Mouse (Mus musculus) adrenal gland, adult (tissue): ENCODE results near the gene Pax8.

Experiments
- DNase-seq, 2 experiments: peaks; one replicate each; pipeline ENCODE4 v3.0.0; 2022 to 2023; ENCODE audit warnings: low spot score in 1 of 2; ENCODE audit not compliant: inconsistent age in 2 of 2

Pax8 gene

DNA sequence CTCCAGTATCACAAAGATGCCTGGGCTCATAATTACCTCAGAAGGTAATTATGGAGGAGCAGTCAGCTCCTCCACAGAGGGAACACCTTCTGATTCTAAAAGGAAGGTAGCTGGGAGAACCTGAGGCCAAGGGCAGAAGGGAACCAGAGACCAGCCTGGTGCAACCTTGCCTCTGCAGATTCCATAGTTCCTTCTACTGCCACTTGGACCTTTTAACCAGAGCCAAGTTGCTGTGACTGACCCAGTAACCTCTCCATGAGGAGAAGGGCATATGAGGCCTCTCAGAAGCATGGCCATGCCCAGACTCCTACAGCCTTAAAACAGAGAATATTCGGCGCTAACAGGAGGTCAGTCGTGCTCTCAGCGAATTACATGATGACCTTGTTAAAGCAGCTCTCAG, 57.8 kb downstream of the Pax8 start:
- DNase-seq: no peak

DNA sequence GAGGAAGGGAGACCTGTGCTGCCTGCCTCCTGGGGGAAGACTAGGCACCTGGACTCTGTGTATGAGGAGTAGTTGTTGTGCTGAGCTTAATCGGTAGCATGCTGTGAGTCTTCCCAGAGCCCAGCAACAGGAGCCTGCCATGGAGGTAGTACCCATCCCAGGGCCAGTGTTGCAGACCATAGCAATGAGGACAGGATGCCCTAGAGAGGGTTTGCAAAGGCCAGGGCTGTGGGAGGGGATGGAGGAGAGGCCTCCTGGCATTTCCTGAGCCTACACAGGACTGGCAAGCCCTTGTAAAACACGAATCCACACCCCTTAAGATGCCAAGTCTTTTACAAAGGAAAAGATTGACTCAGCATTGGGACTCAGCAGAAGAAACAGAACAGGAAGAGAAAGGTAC, 58.3 kb downstream of the Pax8 start:
- DNase-seq: no peak

GRCm38 (mm10) chr2:24416668-24417067, 58.7 kb downstream of the Pax8 start:
- DNase-seq: no peak

- DNase-seq: no peak
These were observed 61.7 kb downstream of the Pax8 start for GRCm38 (mm10) chr2:24413677-24414076.

- no peak for DNase-seq
These were observed 62.2 kb downstream of the Pax8 start for GRCm38 (mm10) chr2:24413172-24413571.

GRCm38 (mm10) chr2:24409166-24409565, 66.2 kb downstream of the Pax8 start:
- peak; percentile 62 to 89 for DNase-seq

DNA sequence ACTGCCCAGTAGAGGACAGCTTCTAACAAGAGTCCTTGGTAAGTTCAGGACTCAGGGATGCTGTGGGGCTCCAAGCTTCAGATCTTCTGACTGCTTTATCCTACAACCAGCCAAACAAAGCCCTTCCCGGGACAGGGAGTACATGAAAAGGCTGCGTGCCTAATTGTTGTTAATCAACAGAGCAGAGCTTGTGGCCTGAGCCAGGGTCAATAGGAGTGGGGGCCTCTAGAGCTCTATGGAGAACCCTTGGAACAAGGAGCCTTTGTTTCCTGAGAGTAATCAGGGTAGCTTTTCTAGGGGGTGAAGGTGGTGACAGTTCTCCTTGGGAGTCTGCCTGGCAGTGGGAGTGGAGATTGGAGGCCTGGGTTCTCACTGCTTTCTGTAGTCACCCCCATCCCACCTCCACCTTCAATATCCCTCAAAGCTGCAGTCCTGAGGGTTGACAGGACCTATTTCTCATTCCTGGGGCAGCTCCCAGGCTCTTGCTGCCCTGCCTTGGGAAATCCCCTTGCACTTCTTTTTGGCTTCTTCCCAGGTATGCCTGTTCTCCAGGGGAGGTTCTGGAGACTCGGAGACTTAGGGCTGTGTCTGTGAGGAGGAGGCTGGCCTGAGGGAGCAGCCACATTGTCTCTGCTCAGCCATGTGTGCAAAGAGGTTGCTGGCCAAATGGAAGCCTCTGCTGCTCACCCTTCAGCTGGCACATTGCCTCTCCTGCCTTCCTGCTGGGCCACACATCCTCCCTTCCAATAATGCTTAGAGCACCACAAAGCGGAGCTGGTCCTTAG, 67.5 kb downstream of the Pax8 start:
- DNase-seq: no peak

GRCm38 (mm10) chr2:24405345-24406012, 69.9 kb downstream of the Pax8 start:
- peak; percentile 65 to 87 for DNase-seq

GRCm38 (mm10) chr2:24400711-24401110, 74.7 kb downstream of the Pax8 start:
- DNase-seq: no peak

DNA sequence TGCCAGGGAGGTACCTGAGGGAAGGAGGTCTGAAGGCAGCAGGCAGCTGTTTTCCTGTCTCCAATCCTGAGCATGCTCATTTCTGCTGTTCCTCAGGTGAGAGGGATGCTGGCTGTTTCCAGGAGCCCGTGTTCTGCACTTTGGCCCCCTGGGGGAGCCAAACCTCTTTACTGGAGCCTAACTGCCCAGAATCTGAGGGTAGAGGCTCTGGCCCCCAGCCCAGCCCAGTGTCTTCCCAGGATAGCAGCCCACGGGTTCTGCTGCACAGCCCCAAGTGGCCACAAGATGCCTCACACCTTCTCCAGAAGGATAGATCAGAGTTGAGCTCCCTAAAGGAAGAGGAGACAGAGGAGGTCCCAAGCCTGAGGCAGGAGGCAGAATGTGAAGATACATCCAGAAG, 78.3 kb downstream of the Pax8 start:
- DNase-seq: no peak

- no peak for DNase-seq
These were observed 82.1 kb downstream of the Pax8 start for GRCm38 (mm10) chr2:24393251-24393650.

DNA sequence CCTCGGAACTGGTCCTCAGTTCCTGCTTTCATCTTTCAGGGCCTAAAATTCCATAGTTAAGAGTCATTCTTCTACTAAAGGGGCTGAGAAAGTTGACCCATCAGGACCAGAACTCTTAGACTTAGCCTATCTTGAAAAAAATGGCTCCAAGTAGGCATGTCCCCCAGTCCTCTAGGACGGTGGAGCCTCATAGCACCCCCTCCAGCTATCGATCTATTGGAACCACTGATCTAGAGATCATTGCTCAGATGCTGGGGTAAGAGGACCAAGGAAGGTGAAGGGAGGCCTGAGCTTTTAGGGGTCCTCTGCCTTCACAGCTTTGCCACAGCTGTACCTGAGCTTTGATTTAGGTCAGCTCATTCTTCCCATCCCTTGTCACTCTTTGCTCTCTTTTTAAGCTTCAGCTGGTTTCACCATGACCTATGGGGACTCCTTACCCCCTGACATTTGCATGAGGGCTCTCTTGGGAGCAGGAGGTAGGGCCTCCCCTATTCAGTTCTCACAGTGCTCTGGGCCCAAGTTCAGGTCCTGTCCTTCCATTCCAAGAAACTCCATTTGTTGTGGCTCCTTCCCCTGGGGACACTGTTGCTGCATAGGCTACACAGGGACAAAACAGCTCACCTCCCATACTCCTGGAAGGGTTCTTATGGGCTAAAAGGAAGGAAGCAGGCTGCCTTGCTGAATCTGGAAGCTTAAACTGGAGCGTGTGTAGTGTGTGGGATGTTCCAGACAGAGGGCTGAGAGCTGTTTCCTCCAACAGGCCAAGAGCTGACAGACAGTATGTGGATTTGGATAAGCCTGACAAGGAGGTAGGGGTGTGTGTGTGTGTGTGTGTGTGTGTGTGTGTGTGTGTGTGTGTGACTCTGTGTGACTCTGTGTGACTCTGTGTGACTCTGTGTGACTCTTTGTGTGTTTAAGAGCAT, 87.8 kb downstream of the Pax8 start:
- no peak for DNase-seq

GRCm38 (mm10) chr2:24386964-24387320, 88.5 kb downstream of the Pax8 start:
- DNase-seq: no peak

- DNase-seq: peak in 1 of 2 experiments; percentile 11
These were observed 89.0 kb downstream of the Pax8 start for GRCm38 (mm10) chr2:24386158-24386963.

DNA sequence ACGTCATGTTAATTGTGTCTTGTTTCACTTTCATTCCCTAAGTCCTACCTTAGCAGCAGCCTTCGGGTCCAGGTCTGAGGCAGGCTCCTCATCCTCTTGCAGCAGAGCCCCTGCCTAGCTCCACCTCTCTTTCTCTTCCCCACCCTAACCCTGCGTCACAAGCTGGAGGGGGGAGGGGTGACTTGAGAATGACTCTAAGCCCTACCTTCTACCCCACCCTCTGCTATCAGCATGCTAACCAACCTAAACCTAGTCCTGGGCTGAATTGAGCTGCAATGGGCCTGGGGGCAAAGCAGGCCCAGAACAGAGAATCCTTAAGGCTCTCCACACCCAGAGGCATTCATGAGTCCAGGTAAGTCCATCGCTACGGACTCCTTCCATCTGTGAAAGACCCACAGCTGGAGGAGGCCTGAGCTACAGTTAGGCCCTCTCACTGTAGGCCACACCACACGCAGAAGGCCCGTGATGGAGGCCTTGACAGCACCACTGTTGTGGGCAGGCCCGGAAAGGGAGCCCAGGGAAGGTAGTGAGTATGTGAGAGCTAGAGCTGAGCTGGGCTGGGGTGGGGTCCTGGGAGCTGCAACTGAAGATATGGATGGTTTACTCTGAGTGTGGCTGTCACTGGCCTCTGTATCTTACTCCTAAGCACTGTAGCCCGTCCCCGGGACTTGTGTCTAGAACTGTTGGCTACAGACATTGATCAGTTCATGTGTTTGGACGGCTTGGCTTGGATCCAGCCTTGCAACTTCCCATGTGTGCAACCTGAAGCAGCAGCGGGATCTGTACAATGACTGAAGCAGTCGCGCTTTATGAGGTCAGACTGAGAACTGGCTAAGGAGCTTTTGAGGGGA, 90.1 kb downstream of the Pax8 start:
- no peak for DNase-seq

DNA sequence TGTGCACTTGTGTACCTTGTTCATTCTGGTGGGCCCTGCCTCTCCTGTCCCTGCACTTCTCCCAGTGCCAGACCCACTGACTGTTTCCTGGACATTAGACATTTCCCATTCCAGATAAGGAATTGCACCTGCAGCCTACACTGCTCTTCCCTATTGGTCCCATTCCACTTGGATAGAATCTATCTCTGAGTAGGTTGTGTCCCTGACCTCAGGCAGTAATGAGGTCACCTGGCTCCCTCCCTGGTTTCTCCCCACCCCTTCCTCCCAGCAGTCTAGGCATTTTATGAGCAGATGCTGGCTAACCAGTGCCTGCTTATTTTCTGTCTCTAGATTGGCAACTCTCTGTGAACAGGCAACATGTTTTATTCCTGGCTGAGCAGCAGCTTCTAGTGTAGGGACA, 91.0 kb downstream of the Pax8 start:
- DNase-seq: no peak

DNA sequence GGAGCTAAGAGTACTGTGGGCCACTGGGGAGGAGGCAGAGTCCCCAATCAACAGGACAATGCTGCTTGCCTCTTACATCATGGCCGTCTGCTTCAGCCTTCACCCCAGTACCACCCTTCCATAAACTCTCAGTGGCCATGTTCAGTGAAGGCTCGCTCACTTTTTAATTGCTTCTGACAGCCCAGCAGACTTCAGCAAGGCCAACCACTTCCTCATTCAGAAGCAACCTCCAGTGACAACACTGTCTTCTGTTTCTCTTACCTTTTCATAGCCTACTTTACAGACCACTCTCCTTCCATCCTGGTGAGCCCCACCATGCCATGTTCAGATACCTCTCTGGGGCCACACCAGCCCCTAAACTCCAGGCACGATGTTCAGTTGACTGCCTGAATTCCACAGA, 91.8 kb downstream of the Pax8 start:
- DNase-seq: no peak

- no peak for DNase-seq
These were observed 92.8 kb downstream of the Pax8 start for GRCm38 (mm10) chr2:24382456-24383230.
